Mouse (Mus musculus) left cerebral cortex, adult 8-10 months (tissue): ENCODE results near the gene 2510009E07Rik. TPM values are rescaled to one million over a fixed set of nuclear protein-coding genes. Genes with fewer than 3 reads are reported as not detected.

Experiments
- DNase-seq, 2 experiments: peaks; one replicate each; pipeline ENCODE4 v3.0.0; 2022; ENCODE audit warnings: low spot score in 2 of 2
- total RNA-seq, 4 experiments: library from RNA; stranded (reverse); gene quantifications; 2 replicates each; pipeline ENCODE4 v1.2.4; 2022

The 2510009E07Rik gene
- 10 to 100 TPM; 44.7 to 57.0 (median 53.9) TPM for total RNA-seq

DNA sequence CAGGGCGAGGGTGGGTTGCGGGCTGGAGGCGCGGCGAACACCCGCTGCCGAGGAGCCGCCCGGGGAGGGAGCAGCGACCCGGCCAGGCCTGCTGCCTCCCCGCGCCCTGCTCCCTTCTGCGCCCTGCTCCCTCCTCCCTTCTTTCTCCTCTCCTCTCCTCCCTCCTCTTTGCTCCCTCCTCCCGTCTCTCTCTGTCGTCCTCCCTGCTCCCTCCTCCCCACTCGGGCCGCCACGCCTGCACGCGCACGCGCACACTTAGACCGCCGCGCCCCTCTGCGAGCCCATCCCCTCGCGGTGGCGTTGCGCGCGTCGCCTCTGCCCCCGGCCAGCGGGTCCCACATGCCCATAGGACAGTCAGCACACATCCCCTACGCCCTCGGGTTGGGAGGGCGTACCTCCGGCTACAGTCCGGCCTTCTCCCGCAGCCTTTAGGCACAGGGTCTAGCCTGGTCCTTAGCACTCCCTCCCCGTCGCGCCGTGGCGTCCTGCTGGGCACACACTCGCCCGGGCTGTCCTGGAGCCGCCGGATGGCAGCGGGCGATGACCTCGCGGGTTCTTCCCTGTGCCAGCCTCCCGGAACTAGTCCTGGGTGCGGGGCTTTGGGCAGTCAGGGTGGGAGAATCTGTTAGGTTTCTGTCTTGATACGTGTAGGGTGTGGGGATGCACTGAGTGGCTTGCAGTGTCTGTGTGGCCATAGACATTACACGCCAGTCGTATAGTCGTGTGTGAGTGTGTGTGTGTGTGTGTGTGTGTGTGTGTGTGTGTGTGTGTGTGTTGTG is at the start of gene 2510009E07Rik:
2510009E07Rik (minus strand) TSS at position 203 of the 779 bp plus-strand sequence.
- DNase-seq: peak; percentile 80 to 89

DNA sequence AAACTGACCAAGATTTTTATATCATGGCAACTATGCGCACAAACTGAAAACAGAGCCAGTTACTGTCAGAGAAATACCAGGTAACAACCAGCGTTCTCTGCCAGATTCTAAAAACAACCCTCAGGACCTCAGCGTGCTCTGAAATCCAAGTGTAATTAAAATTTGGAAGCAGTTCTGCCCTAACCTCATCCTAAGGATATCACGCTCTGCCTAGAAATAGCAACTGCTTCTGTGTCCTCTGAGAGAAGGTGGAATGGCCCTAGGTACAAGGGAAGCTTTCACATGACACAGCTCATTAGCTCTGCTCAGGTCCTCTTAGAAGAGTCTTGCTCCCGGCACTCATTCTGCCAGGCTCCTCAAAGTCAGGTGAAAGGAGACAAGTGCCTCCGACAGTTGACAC is 48.9 kb upstream of the 2510009E07Rik start:
- no peak for DNase-seq

DNA sequence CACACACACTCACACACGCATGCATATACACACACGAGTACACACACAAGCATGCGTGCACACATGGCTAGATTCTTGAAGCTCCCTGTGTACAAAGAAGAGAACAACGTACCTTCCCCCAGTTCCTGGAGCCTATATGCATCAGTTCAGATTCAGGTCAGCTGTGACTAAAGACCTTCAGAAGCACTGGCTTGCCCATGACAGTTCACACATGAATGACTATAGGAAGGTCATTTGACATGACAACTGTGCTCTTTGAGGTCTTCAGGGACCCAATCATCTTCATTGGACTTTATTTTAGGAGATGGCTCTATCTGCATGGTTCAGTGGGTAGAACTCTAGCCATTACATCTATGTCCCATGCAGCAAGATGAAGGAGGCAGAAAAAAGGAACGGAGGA is 48.4 kb upstream of the 2510009E07Rik start:
- no peak for DNase-seq

DNA sequence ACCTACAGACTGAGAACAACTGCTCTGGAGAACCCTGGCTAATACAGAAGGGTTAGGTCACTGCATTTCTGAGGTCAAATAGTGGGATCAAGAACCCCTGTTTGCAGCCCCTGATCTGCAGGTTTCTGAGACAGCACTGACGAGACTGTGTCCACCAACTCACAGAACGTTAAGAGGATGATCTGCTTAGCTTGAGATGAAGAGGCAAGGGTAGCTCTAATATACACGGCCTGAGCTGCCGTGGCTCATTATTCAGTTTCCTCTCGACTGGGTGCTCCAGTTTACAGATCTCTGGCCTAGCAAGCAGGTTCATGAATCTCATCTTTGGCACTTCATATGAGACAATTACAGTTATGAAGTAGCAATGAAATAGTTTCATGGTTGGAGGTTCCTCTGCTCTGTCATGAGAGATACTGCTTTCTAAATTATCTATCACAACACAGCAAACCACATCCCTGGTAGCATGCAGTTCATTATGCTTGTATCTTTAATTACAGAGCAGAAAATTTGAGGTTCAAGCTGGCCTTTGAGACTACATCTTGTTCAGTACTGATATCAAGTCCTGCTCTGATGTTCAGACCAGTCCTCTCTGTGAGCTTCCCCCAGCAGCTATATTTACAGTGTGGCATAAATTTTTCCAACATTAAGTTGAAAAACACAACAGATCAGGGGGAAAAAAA is 47.9 kb upstream of the 2510009E07Rik start:
- DNase-seq: no peak

DNA sequence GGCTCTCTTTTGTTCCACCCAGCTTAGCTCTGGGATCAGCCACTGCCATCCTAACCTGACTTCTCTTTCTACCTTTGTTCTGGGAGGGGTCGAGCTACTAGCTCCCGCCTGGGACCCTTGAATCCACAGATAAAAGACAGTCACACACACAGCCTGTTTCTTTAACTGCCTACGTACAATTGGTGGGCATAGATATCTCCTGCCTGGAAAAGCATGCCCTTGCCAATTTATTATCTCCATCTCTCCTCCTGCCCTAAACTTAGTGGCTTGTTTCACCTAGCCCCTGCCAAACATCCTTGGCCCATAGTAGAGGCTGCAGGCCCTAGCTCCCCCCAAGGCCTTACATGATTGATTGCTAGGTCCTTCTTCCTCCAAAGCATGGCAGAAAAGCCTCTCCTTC is 47.1 kb upstream of the 2510009E07Rik start:
- no peak for DNase-seq

DNA sequence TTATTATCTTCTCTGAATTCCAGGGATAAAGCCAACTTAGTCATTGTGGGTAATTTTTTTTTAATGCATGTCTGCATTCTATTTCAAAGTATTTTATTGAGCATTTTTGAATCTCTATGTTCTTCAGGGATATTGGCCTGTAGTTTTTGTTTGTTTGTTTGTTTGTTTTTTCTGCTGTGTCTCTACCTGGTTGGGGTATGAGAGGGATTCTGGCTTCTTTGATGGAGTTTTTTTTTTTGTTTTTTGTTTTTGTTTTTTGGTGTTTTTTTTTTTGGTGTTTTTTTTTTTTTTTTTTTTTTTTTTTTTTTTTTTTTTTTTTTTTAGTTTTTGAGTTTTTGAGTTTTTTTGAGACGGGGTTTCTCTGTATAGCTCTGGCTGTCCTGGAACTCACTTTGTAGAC is 41.2 kb upstream of the 2510009E07Rik start:
- DNase-seq: no peak

DNA sequence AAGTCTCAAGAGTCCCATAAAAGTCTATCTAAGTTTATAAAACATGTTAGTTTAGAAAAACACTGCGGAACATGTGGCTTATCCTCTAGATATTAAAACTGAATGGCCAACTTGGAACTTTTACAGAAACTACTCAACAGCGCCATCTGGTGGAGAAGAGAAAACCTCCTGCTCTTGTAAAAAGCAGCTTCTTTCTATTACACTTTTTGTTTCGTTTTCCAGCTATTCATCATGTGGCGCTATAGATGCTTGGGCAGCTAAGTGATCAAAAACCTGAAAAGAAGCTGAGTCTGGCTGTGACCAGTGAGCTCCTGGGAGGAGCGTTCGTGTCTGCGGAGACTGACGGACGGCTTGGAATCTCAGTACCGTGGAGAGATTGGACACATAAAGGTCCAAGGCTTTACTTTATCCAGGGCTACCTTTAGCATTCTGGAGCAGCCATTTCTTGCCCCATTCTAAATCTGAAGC is 33.5 kb upstream of the 2510009E07Rik start:
- peak; percentile 38 to 44 for DNase-seq

DNA sequence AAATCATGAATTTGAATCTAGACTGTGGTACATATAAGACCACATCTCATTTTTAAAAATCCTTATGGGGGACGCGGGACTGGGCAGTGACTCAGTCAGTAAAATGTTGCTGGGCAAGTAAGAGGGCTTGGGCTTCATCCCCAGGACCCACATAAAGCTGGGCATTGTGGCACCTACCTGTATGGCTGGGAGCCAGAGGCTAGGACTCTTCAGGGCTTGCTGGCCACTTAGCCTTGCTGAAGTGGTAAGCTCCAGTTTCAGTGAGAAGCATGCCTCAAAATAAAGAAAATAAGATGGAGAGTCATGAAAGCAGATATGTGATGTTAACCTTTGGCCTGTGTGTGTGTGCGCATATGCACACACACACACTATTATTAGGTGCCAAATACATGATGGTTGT is 33.0 kb upstream of the 2510009E07Rik start:
- no peak for DNase-seq

DNA sequence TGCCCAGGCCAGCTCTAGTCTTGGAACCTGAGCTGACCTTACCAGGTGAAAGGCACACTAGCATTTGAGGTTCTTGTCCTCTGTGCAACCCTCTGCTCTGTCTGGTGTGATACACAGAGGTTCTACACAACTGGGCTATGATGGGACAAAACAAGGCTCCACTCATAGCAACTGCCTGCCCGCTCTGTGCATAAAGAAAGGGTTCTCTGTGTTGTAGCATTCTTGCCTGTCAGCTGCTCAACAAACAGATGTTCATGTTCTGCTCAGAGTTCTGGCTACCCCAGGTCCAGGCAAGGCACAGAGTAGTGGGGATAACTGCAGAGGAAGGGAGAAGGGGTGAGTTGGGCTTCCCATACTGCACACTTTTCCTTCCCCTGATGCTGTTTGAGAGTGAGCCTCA is 29.8 kb upstream of the 2510009E07Rik start:
- DNase-seq: peak in 1 of 2 experiments; percentile 8

DNA sequence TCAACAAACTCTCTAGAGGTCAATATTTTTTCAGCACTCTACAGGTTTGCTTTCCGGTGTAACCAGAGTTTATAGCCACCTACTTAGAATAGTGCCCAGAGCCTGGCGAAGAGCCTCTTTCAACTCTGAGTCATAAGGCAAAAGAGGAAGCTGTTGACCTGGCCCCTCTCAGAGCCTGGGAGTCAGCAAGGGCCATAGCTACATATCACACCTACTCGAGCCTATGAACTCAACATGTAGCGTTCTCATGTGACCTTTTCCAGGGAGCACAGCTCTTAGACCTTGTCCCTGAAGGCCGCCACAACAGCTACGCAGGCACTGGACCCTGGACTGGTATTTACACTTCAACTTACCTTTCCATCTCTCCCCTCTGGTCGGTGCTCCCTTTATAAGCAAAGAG is 25.3 kb upstream of the 2510009E07Rik start:
- no peak for DNase-seq

DNA sequence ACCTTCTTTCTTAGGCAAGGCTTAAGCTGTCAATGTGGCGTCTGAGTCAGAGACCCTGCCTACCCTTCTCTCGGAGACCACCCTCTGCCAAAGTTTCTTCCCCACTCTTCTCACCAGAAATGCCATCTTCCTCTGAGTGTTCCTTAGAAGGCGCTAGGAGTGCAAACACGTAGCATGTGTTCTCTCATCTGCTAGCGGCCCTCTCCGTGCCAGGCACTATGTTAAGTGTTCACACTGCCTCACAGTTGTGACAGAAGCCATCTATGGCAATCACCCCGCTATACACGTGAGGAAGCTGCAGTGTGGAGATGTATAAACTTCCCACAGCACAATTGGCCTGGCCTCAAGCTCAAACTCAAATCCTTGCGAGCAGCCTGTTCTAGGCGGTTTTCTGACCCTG is 20.1 kb upstream of the 2510009E07Rik start:
- DNase-seq: no peak

DNA sequence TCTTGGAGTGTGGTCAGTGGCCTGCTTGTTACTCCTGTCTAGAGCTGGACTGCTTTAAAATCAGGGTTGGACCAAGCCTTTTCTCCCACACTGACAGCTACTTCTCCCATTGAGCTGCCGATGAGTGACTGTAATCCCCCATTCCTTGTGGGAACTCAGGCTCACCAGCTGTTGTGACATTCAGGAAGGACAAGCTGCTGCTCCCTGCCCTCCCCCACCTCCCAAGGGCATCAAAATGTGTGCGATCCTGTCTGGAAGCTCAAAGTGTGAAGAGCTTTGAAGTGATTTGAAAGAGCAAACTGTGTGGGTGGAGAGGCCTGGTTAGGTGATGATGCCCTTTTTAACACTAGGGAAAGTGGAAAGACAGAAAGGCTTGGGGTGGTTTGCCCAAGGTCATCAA is 15.9 kb upstream of the 2510009E07Rik start:
- DNase-seq: no peak

DNA sequence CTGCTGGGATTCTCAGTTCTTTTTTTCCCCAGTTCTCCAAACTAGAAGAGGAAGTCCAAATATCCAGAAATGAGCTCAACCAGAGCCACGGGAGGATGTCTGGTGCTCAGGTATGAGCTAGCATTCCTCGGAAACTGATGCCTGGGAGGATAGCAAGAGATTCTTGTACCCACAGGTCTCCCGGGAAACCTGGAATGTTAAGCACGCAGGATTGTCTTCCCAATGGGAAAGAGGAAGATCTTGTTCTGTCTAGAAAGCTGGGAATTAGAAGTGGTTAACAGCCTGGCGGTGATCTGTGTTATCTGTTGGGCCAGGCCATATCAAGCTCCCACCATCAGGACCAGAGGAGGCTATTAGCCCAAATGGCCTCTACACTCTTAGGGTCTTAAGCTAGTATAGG is 10.2 kb upstream of the 2510009E07Rik start:
- no peak for DNase-seq

DNA sequence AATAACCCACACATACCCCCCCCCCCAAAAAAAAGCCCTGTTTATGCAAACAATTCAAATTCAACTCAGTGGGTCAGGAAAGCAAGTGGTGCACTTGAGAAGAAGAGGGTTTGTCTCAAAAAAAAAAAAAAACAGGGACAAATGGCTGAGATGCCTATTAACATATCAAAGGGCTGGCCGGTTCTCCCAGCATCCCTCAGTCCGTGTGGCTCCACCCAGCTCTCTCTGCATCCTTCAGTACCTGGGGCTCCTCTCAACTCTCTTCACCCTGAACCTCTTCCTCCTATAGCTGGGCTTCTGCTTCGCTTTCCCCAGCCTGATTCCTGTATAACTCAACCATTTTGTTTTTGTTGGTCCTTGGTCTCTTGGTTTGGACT is 7.8 kb upstream of the 2510009E07Rik start:
- no peak for DNase-seq

DNA sequence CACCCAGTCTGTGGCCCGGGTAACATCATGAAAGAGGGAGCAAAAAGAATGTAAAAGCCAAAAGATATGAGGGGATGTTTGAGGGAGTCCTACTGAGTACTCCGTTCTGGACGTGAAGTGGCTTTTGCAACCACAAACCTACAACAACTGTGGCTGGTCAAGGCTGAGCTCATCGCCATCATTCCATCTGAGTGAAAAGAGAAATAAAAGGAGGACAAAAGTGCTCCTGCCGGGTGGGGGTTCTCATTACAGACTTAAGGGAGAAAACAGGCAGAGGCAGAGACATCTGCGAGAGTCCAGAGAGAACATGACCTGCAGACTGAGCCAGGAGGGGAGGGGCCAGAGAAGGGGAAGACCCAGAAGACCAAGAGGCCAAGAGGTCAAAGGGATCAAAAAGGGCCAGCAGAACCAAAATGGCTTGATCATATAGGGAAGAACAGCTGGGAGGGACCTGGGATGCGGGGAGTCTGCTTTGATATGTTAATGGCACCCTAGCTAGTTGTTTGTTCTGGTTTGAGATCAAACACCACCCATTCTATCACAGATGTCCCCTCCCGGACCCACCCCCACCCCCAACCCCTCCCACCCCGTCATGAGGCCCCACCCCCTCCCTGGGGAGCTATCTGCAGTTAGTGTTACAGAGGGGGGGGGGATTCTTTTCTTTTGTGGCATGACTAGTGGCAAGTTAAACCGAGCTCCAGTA is 7.3 kb upstream of the 2510009E07Rik start:
- DNase-seq: no peak

DNA sequence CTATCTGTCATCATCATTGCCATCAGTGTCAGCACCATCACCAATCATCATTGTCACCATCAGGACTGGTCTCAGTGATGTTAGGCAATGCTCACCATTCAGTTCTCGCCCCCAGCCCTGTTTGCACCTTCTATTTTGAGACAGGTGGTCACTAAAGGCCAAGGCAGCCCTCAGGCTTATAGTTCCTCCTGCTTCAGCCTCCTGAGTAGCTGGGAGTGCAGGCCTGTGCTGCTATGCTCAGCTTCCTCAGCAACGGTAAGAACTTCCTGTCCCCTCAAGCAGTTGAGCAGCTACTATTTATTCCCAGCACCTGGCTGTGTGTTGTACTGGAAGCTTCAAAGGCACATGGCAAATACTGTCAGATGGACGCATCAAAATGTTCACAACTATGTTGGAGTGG is 3.7 kb upstream of the 2510009E07Rik start:
- no peak for DNase-seq

DNA sequence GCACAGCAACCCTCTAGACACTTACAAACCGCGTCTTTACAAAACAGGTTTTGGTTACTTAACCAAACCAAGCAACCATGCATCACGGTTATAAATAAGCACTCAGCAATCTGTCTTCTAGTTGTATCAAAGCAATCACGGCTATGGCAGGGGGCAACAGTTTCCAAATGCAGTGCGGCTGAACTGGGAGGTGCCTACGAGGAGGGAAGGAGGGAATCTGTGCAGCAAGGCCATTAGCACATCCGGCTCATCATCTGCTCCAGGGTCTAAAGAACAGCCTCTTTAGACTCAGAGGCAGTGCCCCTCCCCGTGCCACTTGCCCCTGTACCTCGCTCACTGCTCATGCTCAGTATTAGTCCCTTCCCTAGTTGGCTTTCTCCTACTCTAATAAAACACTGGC is 2.5 kb upstream of the 2510009E07Rik start:
- no peak for DNase-seq

DNA sequence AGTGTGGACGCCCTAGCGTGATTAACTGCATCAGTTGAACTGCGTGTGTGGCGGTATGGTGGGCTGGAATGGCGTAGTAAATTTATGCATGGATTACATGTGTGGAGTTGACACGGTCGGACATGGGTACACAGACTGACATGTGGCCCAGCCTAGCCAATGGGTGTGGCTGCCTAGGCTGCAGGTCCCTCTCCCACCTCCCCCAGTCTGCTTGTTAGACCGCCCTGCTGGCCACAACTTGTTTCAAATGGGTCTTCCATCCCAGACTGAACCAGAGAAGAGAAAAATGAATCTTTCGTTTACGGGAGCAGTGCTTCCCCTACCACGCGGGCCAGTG is 745 bp upstream of the 2510009E07Rik start:
- DNase-seq: peak in 1 of 2 experiments; percentile 36

DNA sequence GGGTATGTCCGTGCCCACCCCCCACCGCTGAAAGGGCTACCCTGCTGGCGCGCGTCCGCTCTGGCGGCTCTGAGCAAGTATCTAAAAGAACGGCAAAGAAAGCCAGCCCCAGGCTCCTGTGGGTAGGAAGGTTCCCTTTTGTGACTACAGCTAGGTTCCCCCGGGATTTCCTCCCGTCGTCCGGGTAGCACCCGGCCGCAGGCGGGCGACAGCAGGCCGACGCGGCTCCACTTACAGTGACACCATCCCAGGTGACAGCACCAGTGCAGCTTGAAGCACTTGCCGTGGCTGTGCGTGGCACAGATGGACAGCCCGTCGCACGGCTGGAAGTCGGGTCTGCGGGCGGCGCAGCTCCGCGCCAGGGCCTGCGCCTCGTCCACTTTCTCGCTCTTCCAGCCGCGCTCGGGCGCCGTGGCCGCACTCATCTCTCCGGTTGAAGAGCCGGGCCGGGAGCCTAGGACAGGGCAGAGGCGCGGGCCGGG is 443 bp downstream of the 2510009E07Rik start:
- peak; percentile 42 to 65 for DNase-seq

DNA sequence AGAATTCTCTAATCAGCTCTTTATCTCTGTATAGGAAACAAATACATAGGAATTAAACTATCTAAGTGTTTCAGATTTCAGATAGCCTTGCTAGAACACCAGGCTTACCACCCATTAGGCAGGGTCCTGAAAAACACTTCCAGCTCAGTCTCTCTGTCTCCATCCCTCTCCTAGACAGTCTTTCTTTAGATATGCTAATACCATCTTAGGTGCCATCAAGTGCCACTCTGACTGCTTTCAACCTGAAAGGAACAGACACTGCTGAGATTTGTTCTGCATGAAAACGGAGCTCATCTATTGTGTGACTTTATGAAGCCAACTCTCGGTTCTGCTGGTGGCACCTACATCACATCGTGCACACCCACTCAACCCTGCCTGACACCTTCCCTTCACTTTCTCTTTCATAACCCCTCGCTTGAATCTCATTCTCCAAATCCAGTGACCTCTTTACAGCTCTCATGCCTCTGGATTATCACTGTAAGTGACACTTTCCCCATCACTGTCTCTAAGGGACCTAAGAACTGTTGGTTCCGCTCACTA is 4.2 kb downstream of the 2510009E07Rik start:
- DNase-seq: no peak

DNA sequence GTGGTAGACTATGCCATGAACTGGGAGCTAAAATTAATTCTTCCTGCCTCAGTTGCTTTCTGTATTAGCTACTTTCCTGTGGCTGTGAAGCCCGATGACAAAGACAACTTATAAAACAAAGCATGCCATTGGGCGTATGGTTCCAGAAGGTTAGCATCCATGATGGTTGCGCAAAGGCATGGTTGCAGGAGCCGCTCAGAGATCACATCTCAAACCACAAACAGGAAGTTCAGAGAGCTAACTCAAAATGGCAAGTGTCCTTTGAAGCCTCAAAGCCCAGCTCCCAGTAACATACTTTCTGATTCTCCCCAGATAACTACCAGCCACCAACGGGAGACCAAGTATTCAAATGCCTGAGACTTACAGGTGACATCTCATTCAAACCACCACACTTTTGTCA is 5.3 kb downstream of the 2510009E07Rik start:
- no peak for DNase-seq

DNA sequence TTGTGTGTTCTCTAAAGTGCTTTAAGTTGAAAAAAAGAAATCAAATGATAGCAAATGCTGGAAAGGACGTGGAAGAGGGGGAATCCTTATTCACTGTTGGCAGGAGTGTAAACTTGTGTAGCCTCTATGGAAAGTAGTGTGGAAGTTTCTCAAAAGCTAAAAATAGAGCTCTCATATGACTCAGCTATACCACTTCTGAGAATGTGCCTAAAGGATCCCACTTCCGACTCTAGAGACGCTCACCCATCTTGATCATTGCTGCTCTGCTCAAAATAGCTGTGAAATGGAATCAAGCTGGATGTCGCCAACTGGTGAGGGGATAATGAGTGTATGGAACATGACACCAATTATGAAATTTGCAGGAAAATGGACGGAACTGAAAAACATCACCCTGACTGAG is 7.1 kb downstream of the 2510009E07Rik start:
- DNase-seq: no peak
